Mouse (Mus musculus): Measurements from ENCODE around the gene Agtpbp1.

DNA sequence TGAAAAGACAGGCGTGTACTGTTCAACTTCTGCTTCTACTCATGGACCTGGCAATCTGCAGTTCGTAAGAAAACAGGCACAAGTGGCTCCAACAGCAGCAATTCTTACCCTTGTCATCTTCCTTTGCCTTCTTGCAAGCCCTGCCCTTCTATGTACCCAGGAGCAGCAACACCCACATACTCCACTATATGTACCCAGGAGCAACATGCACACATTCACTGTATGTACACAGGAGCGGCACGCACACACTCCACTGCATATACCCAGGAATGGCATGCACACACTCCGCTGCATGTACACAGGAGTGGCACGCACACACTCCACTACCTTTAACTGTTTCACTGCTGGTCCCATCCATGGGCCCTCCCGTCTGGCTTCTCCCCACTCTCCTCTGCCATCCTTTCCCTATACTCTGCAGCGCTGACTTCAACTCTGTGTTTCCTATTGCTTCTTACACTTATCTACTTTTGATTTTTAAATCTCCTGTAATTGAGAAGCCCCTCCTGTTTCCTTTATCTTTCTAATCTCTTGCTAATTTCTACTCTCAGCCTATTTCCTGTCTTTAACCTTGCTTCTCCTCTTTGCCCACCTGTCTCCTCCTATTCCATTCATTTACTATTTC, 116.7 kb downstream of the Agtpbp1 start:
- TF ChIP-seq POLR2A (IDR thresholded peaks at IDR 0.05; ENCODE audit: control insufficient read depth, extremely low read depth, insufficient read depth, low read length, poor library complexity) (no peak), CTCF (IDR thresholded peaks at IDR 0.05; ENCODE audit: borderline replicate concordance, control insufficient read depth, extremely low read depth, insufficient read depth, low read length, poor library complexity) (no peak)
